9 mouse cellular contexts compared by ENCODE assay signal in the genomic region with DNA sequence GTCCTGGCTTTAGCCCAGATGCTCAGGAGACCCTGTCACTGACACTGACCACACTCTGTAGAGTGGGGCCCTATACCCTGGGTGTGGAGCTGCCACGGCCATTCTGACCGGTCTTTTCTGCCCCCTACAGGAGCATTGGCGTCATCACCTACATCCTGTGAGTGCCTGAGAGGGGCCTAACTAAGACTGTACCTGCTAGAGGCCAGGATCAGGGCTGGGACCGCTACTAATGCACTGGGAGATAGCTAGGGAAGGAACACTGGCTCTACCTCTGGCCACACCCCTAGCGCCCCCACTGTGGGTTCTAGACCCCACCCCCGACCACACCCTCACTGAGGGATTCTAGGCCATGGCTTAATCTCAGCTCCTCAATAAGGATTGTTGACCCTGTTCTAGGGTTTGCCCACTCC. TPM values are rescaled to one million over a fixed set of nuclear protein-coding genes. Genes with fewer than 3 reads are reported as not detected.
DNase-seq lines count a peak whose midpoint lies in the region; ATAC-seq and TF ChIP-seq lines count a peak whose summit lies in the region.
"Had no signal": no experiment of that assay in that cellular context is flagged by ENCODE, and none has a peak within 500 bp of the region (broad histone marks: within the 10 kb centered on the region; RNA-seq: fewer than 3 reads in every experiment).

No protein-coding gene starts in this region.

- peak; percentile 37; the same call in 1 of the 2 replicates for TF ChIP-seq CTCF in cerebellum, adult 2 months (IDR thresholded peaks at IDR 0.05; ENCODE audit: borderline replicate concordance, insufficient read depth, low read depth, low read length)

- no peak overlapping the region for H3K4me3 ChIP-seq in cerebellum, adult 2 months (replicated peaks; ENCODE audit: insufficient read depth, low read depth, low read length)
- H3K4me3 ChIP-seq in lung, embryonic 15.5 days = no peak overlapping the region
- H3K4me3 ChIP-seq in neural tube, embryonic 15.5 days (replicated peaks) = no peak overlapping the region

- H3K4me2 ChIP-seq in lung, embryonic 15.5 days = no peak overlapping the region
- H3K4me2 ChIP-seq in neural tube, embryonic 15.5 days = no peak overlapping the region

- peaks cover 27% of the 10 kb centered on the region for H3K36me3 ChIP-seq in lung, embryonic 15.5 days
- H3K36me3 ChIP-seq in neural tube, embryonic 15.5 days = peaks cover 36% of the 10 kb centered on the region

- WGBS in cerebellum, adult 2 months = 69% methylated on average over 6 of the region's 6 CpGs
- WGBS in lung, embryonic 15.5 days = 61% methylated on average over 6 of the region's 6 CpGs
- WGBS in neural tube, embryonic 15.5 days = 69% methylated on average over 6 of the region's 6 CpGs

- DNase-seq in cerebellum, adult 2 months = no peak
- DNase-seq in cerebellum, adult 18-20 months = no peak
- DNase-seq in lung, postnatal 36 days = no peak
- peak; percentile 54 for DNase-seq in induced T-regulatory cell, adult 2 months (ENCODE audit: low read depth)
- no peak for DNase-seq in layer of hippocampus, adult 9-11 months

- no peaks in the 10 kb centered on the region for H3K27me3 ChIP-seq in cerebellum, adult 2 months (ENCODE audit: control insufficient read depth, insufficient read depth, low read length)
- H3K27me3 ChIP-seq in lung, embryonic 15.5 days = peaks cover 29% of the 10 kb centered on the region
- peaks cover 14% of the 10 kb centered on the region for H3K27me3 ChIP-seq in neural tube, embryonic 15.5 days (replicated peaks)

- H3K27ac ChIP-seq in cerebellum, adult 2 months (ENCODE audit: insufficient read depth, low read length) = no peak overlapping the region
- peak overlapping the region; percentile 95 for H3K27ac ChIP-seq in lung, embryonic 15.5 days
- H3K27ac ChIP-seq in neural tube, embryonic 15.5 days (replicated peaks) = peak overlapping the region; percentile 98

- no peak for ATAC-seq in lung, embryonic 15.5 days (ENCODE audit: borderline replicate concordance, extremely low read depth, low FRiP score, low TSS enrichment)
- ATAC-seq in neural tube, embryonic 15.5 days (ENCODE audit: low FRiP score) = no peak
- no peak for ATAC-seq in activated CD4-positive, CD25-positive, alpha-beta regulatory T cell, adult 4 months

- H3K4me1 ChIP-seq in cerebellum, adult 2 months (ENCODE audit: control insufficient read depth, insufficient read depth, low read length) = peaks cover 5% of the 10 kb centered on the region
- H3K4me1 ChIP-seq in lung, embryonic 15.5 days = peaks cover 32% of the 10 kb centered on the region
- H3K4me1 ChIP-seq in neural tube, embryonic 15.5 days = peaks cover 36% of the 10 kb centered on the region

- H3K9me3 ChIP-seq in lung, embryonic 15.5 days = no peaks in the 10 kb centered on the region
- H3K9me3 ChIP-seq in neural tube, embryonic 15.5 days (replicated peaks) = no peaks in the 10 kb centered on the region

- no peak overlapping the region for H3K9ac ChIP-seq in lung, embryonic 15.5 days
- H3K9ac ChIP-seq in neural tube, embryonic 15.5 days (replicated peaks) = no peak overlapping the region; the same call in 1 of the 2 replicates

- no peak for TF ChIP-seq POLR2A in cerebellum, adult 2 months (IDR thresholded peaks at IDR 0.05; ENCODE audit: borderline replicate concordance, insufficient read depth, low read length)

RNA-seq across cellular contexts. Expression of gene 4930442H23Rik, which starts 7.3 kb away (rescaled TPM):
- not detected in 2 replicates for polyA plus RNA-seq in cerebellum, adult 2 months (2012; rRNA removed)
- 0.16 TPM in 2 replicates for polyA plus RNA-seq in lung, embryonic 15.5 days (2015; fragmentation: Nextera tagmentation; extraction: Ambion mirVana)
- not detected in 2 replicates for polyA plus RNA-seq in neural tube, embryonic 15.5 days (2015; fragmentation: Nextera tagmentation; extraction: Ambion mirVana)
- polyA plus RNA-seq in activated CD4-positive, CD25-positive, alpha-beta regulatory T cell, adult 4 months (2017; shearing (Covaris generic)) = not detected
- polyA plus RNA-seq: spleen, adult 2 months had no signal

RNA-seq across cellular contexts. Expression of gene Dapk3, which starts 8.1 kb away (rescaled TPM):
- polyA plus RNA-seq in cerebellum, adult 2 months (2012; rRNA removed) = 70.7 and 73.0 TPM in 2 replicates
- 52.6 and 56.1 TPM in 2 replicates for polyA plus RNA-seq in lung, embryonic 15.5 days (2015; fragmentation: Nextera tagmentation; extraction: Ambion mirVana)
- polyA plus RNA-seq in neural tube, embryonic 15.5 days (2015; fragmentation: Nextera tagmentation; extraction: Ambion mirVana) = 65.7 and 70.4 TPM in 2 replicates
- polyA plus RNA-seq in activated CD4-positive, CD25-positive, alpha-beta regulatory T cell, adult 4 months (2017; shearing (Covaris generic)) = 1 to 10 TPM; 4.1 to 4.9 TPM

RNA-seq across cellular contexts. Expression of gene Nmrk2, which starts 10.9 kb away (rescaled TPM):
- 0.16 and 0.33 TPM in 2 replicates for polyA plus RNA-seq in cerebellum, adult 2 months (2012; rRNA removed)
- polyA plus RNA-seq in lung, embryonic 15.5 days (2015; fragmentation: Nextera tagmentation; extraction: Ambion mirVana) = 0.11 and 0.30 TPM in 2 replicates
- 0.17 and 0.26 TPM in 2 replicates for polyA plus RNA-seq in neural tube, embryonic 15.5 days (2015; fragmentation: Nextera tagmentation; extraction: Ambion mirVana)
- under 1 TPM in 1 of 2 experiments, not detected in 1; 0.17 TPM for polyA plus RNA-seq in activated CD4-positive, CD25-positive, alpha-beta regulatory T cell, adult 4 months (2017; shearing (Covaris generic))
- polyA plus RNA-seq: spleen, adult 2 months had no signal

RNA-seq across cellular contexts. Expression of gene Eef2, which starts 14.5 kb away (rescaled TPM):
- polyA plus RNA-seq in cerebellum, adult 2 months (2012; rRNA removed) = 1,163 and 1,164 TPM in 2 replicates
- polyA plus RNA-seq in lung, embryonic 15.5 days (2015; fragmentation: Nextera tagmentation; extraction: Ambion mirVana) = 567 and 596 TPM in 2 replicates
- polyA plus RNA-seq in neural tube, embryonic 15.5 days (2015; fragmentation: Nextera tagmentation; extraction: Ambion mirVana) = 493 and 549 TPM in 2 replicates
- polyA plus RNA-seq in activated CD4-positive, CD25-positive, alpha-beta regulatory T cell, adult 4 months (2017; shearing (Covaris generic)) = 1,000 to 10,000 TPM in 1 of 2 experiments, 100 to 1,000 TPM in 1; 933 to 1,303 TPM

RNA-seq across cellular contexts. Expression of gene Pias4, which starts 23.2 kb away (rescaled TPM):
- polyA plus RNA-seq in cerebellum, adult 2 months (2012; rRNA removed) = 34.8 and 36.0 TPM in 2 replicates
- 41.0 and 47.5 TPM in 2 replicates for polyA plus RNA-seq in lung, embryonic 15.5 days (2015; fragmentation: Nextera tagmentation; extraction: Ambion mirVana)
- polyA plus RNA-seq in neural tube, embryonic 15.5 days (2015; fragmentation: Nextera tagmentation; extraction: Ambion mirVana) = 52.8 and 57.3 TPM in 2 replicates
- 10 to 100 TPM; 17.6 to 23.8 TPM for polyA plus RNA-seq in activated CD4-positive, CD25-positive, alpha-beta regulatory T cell, adult 4 months (2017; shearing (Covaris generic))
